Mouse (Mus musculus) Muller cell, postnatal 12 days (primary cell): ENCODE measurements around the gene Ptger4.

ENCODE experiments used
- DNase-seq: peaks from one replicate; pipeline ENCODE4 v3.0.0-alpha.2; 2015; ENCODE audit errors: inconsistent ontology term

Ptger4 gene

DNA sequence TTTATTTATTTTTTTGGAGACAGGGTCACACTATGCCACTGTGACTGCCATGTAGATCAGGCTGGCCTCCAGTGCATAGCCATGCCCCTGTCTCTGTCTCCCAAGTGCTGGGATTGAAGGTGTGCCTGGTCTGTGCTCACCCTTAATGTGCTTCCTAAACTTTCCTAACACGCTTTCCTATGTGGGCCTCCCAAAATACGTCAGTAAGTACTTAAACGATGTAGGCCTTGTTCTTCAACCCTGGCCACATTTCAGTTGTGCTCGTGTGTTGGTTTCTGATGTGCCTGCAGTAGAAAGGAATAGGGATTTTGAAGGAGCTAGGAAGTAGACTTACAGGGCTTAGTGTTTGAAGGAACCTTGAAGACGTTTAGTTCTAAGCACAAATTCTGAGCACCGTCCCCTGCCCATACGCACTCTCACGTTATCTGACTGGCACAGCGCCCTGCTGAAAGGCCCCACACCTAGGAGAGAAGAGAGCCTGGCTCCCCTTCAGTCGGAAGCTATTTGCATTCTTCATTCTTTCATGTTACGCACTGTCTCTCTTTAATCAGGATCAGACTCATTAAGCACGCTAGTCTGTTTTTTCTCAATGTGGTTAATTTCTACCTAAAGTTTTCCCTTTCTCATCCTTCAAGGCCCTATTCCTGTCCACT is 78.7 kb downstream of the Ptger4 start:
- no peak for DNase-seq

DNA sequence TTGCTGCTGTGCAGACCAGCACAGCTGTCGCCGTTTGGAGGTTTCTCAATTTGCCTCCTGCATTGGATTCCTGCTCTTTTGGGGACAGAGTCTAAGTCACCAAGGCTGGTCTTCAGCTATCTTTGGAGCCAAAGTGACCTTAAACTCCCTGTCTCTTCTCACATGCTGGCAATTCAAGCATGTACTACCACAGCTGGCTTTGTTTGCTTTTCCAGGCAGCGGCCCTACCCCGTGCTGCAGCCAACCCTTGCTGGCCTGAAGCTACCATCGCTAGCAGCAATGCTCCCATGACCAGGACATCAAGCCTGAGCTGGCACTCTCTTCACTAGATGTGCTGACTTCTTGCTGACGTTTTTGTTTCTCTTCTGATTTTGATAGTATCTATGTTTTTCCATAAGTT is 85.2 kb downstream of the Ptger4 start:
- no peak for DNase-seq

DNA sequence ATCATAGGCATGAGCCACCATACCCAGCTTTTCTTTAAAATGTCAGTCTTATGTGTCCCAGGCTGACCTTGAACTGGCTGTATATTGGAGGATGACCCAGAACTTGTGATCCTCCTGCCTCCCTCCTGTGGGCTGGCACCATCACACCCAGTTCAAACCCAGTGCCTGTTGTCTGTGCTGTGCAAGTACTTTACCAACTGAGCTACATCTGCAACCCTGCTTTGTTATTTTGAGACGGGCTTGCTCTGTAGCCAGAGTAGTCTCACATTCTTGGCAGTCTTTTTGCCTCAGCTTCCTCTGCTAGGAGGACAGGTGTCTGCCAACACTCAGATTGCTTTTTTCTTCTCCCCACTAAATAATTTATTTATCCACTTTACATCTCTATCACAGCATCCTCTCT is 86.6 kb downstream of the Ptger4 start:
- DNase-seq: no peak
